Mouse (Mus musculus) myocyte (in vitro differentiated cells): ENCODE data around the gene Lyrm7. TPM values are rescaled to one million over a fixed set of nuclear protein-coding genes. Genes with fewer than 3 reads are reported as not detected.
A peak's percentile ranks its signal among the peaks of the same experiment; 100 is the strongest.

Experiments used
- H3K27me3 ChIP-seq: one replicate; pipeline ENCODE4 v1.6.1; 2011; ENCODE audit not compliant: control insufficient read depth, insufficient read depth, insufficient read length
- H3K36me3 ChIP-seq: one replicate; pipeline ENCODE4 v1.6.1; 2011; ENCODE audit not compliant: control insufficient read depth, insufficient read depth
- H3K4me2 ChIP-seq: one replicate; pipeline ENCODE4 v1.6.1; 2011; ENCODE audit warnings: low read depth, control low read depth
- H3K4me3 ChIP-seq: one replicate; pipeline ENCODE4 v1.5.1; 2011; ENCODE audit warnings: mild to moderate bottlenecking, control low read depth, moderate library complexity
- H3K79me2 ChIP-seq: one replicate; pipeline ENCODE4 v1.6.1; 2011; ENCODE audit not compliant: control insufficient read depth, insufficient read depth
- H3ac ChIP-seq: one replicate; pipeline ENCODE4 v1.6.1; 2011; ENCODE audit not compliant: control insufficient read depth, insufficient read length
- CEBPB ChIP-seq: IDR thresholded peaks from 2 replicates; pipeline ENCODE4 v1.6.1; 2011; ENCODE audit warnings: mild to moderate bottlenecking, moderate library complexity; ENCODE audit not compliant: poor library complexity, insufficient read depth, severe bottlenecking
- E2F4 ChIP-seq: IDR thresholded peaks from one replicate; pipeline ENCODE4 v1.6.1; 2011; ENCODE audit warnings: mild to moderate bottlenecking, control low read depth, moderate library complexity; ENCODE audit not compliant: insufficient read depth
- MAX ChIP-seq: IDR thresholded peaks from one replicate; pipeline ENCODE4 v1.6.1; 2011; ENCODE audit warnings: low read depth, mild to moderate bottlenecking, control low read depth
- MYOD1 ChIP-seq, 3 experiments: IDR thresholded peaks; one replicate each; pipeline ENCODE4 v1.6.1; 2011; ENCODE audit warnings: control low read depth in 2 of 3, low read depth in 2 of 3, mild to moderate bottlenecking in 2 of 3, moderate library complexity in 1 of 3; ENCODE audit not compliant: insufficient read length in 2 of 3, control insufficient read depth in 1 of 3
- MYOG ChIP-seq, 3 experiments: IDR thresholded peaks; one replicate each; pipeline ENCODE4 v1.6.1; 2011; ENCODE audit warnings: control low read depth in 2 of 3, low read depth in 2 of 3, mild to moderate bottlenecking in 2 of 3; ENCODE audit not compliant: insufficient read length in 2 of 3, control insufficient read depth in 1 of 3, insufficient read depth in 1 of 3
- POLR2A ChIP-seq: IDR thresholded peaks from one replicate; pipeline ENCODE4 v1.6.1; 2011; ENCODE audit warnings: low read depth, mild to moderate bottlenecking, control low read depth, moderate library complexity; ENCODE audit not compliant: insufficient read length
- POLR2AphosphoS2 ChIP-seq: IDR thresholded peaks from one replicate; pipeline ENCODE4 v1.6.1; 2011; ENCODE audit warnings: low read depth, control low read depth; ENCODE audit not compliant: insufficient read length
- REST ChIP-seq: IDR thresholded peaks from one replicate; pipeline ENCODE4 v1.6.1; 2011; ENCODE audit warnings: mild to moderate bottlenecking, control low read depth, moderate library complexity; ENCODE audit not compliant: insufficient read depth, insufficient read length
- SRF ChIP-seq: IDR thresholded peaks from one replicate; pipeline ENCODE4 v1.6.1; 2011; ENCODE audit warnings: low read depth; ENCODE audit not compliant: control insufficient read depth, insufficient read length
- TCF12 ChIP-seq: IDR thresholded peaks from one replicate; pipeline ENCODE4 v1.6.1; 2011; ENCODE audit warnings: mild to moderate bottlenecking, control low read depth; ENCODE audit not compliant: poor library complexity, insufficient read depth, severe bottlenecking
- TCF3 ChIP-seq: IDR thresholded peaks from one replicate; pipeline ENCODE4 v1.6.1; 2011; ENCODE audit warnings: low read depth, control low read depth; ENCODE audit not compliant: insufficient read length
- USF1 ChIP-seq: IDR thresholded peaks from one replicate; pipeline ENCODE4 v1.6.1; 2011; ENCODE audit warnings: low read depth, mild to moderate bottlenecking, control low read depth, moderate library complexity
- polyA plus RNA-seq: library from polyadenylated mRNA; unstranded; fragments of >200 nt; fragmentation: generic; extraction: Trizol; gene quantifications from one replicate; pipeline ENCODE4 v1.2.1, GENCODE M21; 2012; ENCODE audit warnings: missing spikeins

Lyrm7 gene
- polyA plus RNA-seq, 1 experiment, result 2.2 TPM

GRCm38 (mm10) chr11:54867903-54868434 is 7.3 kb upstream of the Lyrm7 start:
- H3K27me3 ChIP-seq, result no peaks in the 10 kb centered on the region
- TF ChIP-seq E2F4 (no peak), TCF12 (no peak), MYOD1 (IDR thresholded peaks at IDR 0.05; ENCODE audit: control insufficient read depth in 1 of 3, insufficient read length in 2 of 3, low read depth in 2 of 3) (no peak), POLR2A (no peak), SRF (no peak), REST (no peak), MYOG (IDR thresholded peaks at IDR 0.05; ENCODE audit: control insufficient read depth in 1 of 3, insufficient read depth in 1 of 3, insufficient read length in 2 of 3, low read depth in 2 of 3) (no peak), POLR2AphosphoS2 (no peak), USF1 (no peak), MAX (no peak), CEBPB (no peak)
- H3K4me2 ChIP-seq, result peak overlapping the region; percentile 66
- H3ac ChIP-seq, result no peak overlapping the region
- H3K36me3 ChIP-seq, result peaks cover 37% of the 10 kb centered on the region
- H3K4me3 ChIP-seq, result peak overlapping the region; percentile 60
- H3K79me2 ChIP-seq, result peaks cover 32% of the 10 kb centered on the region

GRCm38 (mm10) chr11:54867049-54867385 is 6.3 kb upstream of the Lyrm7 start:
- Histone ChIP-seq H3ac (peak overlapping the region; percentile 69), H3K36me3 (peaks cover 28% of the 10 kb centered on the region), H3K79me2 (peaks cover 32% of the 10 kb centered on the region), H3K4me2 (peak overlapping the region; percentile 66), H3K27me3 (no peaks in the 10 kb centered on the region), H3K4me3 (peak overlapping the region; percentile 60)
- no peak for TF ChIP-seq TCF3
- TF ChIP-seq MAX, result no peak
- no peak for TF ChIP-seq MYOD1 (IDR thresholded peaks at IDR 0.05; ENCODE audit: control insufficient read depth in 1 of 3, insufficient read length in 2 of 3, low read depth in 2 of 3)
- no peak for TF ChIP-seq SRF
- TF ChIP-seq POLR2AphosphoS2, result no peak
- no peak for TF ChIP-seq USF1
- TF ChIP-seq POLR2A, result no peak

- no peaks in the 10 kb centered on the region for H3K27me3 ChIP-seq
- peak within 1 kb of the TSS; percentile 67 for H3K4me2 ChIP-seq
- H3ac ChIP-seq, result peak within 1 kb of the TSS; percentile 69
- no peak for TF ChIP-seq SRF
- TF ChIP-seq E2F4, result peak; percentile 25
- no peak for TF ChIP-seq USF1
- TF ChIP-seq TCF3, result no peak
- peak; percentile 98 for TF ChIP-seq POLR2A
- TF ChIP-seq MAX, result no peak
- TF ChIP-seq TCF12, result no peak
- peak in 1 of 3 experiments; percentile 35 for TF ChIP-seq MYOD1 (IDR thresholded peaks at IDR 0.05; ENCODE audit: control insufficient read depth in 1 of 3, insufficient read length in 2 of 3, low read depth in 2 of 3)
- peak; percentile 14 for TF ChIP-seq REST
- peak in 1 of 3 experiments; percentile 2 for TF ChIP-seq MYOG (IDR thresholded peaks at IDR 0.05; ENCODE audit: control insufficient read depth in 1 of 3, insufficient read depth in 1 of 3, insufficient read length in 2 of 3, low read depth in 2 of 3)
- no peak for TF ChIP-seq CEBPB
- peak; percentile 97 for TF ChIP-seq POLR2AphosphoS2
- peaks cover 22% of the 10 kb centered on the region for H3K36me3 ChIP-seq
- peaks cover 32% of the 10 kb centered on the region for H3K79me2 ChIP-seq
- H3K4me3 ChIP-seq, result peak within 1 kb of the TSS; percentile 60
Observed at GRCm38 (mm10) chr11:54866119-54867048, 5.7 kb upstream of the Lyrm7 start, which contains the start of gene Hint1. Gene Hint1 (plus strand): TSS chr11:54866383.

GRCm38 (mm10) chr11:54865330-54866085 is 4.8 kb upstream of the Lyrm7 start:
- TF ChIP-seq TCF3, result no peak
- TF ChIP-seq CEBPB, result no peak
- TF ChIP-seq POLR2AphosphoS2, result no peak
- TF ChIP-seq USF1, result no peak
- no peak for TF ChIP-seq E2F4
- TF ChIP-seq REST, result no peak
- TF ChIP-seq SRF, result no peak
- no peak for TF ChIP-seq POLR2A
- TF ChIP-seq MYOD1 (IDR thresholded peaks at IDR 0.05; ENCODE audit: control insufficient read depth in 1 of 3, insufficient read length in 2 of 3, low read depth in 2 of 3), result no peak
- TF ChIP-seq MYOG (IDR thresholded peaks at IDR 0.05; ENCODE audit: control insufficient read depth in 1 of 3, insufficient read depth in 1 of 3, insufficient read length in 2 of 3, low read depth in 2 of 3), result no peak
- TF ChIP-seq MAX, result no peak
- TF ChIP-seq TCF12, result no peak
- peak overlapping the region; percentile 67 for H3K4me2 ChIP-seq
- peak overlapping the region; percentile 69 for H3ac ChIP-seq
- H3K27me3 ChIP-seq, result no peaks in the 10 kb centered on the region
- H3K79me2 ChIP-seq, result peaks cover 32% of the 10 kb centered on the region
- peaks cover 13% of the 10 kb centered on the region for H3K36me3 ChIP-seq
- peak overlapping the region; percentile 60 for H3K4me3 ChIP-seq
